Mouse (Mus musculus) lung, embryonic 14.5 days (tissue): ENCODE data around the gene E330009J07Rik. TPM values are rescaled to one million over a fixed set of nuclear protein-coding genes. Genes with fewer than 3 reads are reported as not detected.

Source experiments
- ATAC-seq: fragments of 200-750 bp; cut with Nextera tagmentation; 2 replicates; pipeline ENCODE4 v1.8.0; 2017; ENCODE audit warnings: mild to moderate bottlenecking, moderate TSS enrichment, moderate library complexity; ENCODE audit not compliant: insufficient read depth
- DNase-seq: peaks from one replicate; pipeline ENCODE4 v3.0.0-alpha.2; 2015
- H3K27ac ChIP-seq: fragments of 300-500 bp; sonication (generic); 2 replicates; pipeline ENCODE4 v1.5.1; 2014; ENCODE audit warnings: low read depth, mild to moderate bottlenecking, moderate library complexity
- H3K27me3 ChIP-seq: fragments of 300-500 bp; sonication (generic); 2 replicates; pipeline ENCODE4 v1.6.1; 2014; ENCODE audit warnings: low read length, control low read depth; ENCODE audit not compliant: insufficient read depth
- H3K36me3 ChIP-seq: fragments of 300-500 bp; sonication (generic); 2 replicates; pipeline ENCODE4 v1.6.1; 2014; ENCODE audit warnings: control low read depth; ENCODE audit not compliant: insufficient read depth
- H3K4me1 ChIP-seq: fragments of 300-500 bp; sonication (generic); 2 replicates; pipeline ENCODE4 v1.6.1; 2014; ENCODE audit warnings: antibody characterized with exemption, control low read depth; ENCODE audit not compliant: insufficient read depth
- H3K4me2 ChIP-seq: fragments of 300-500 bp; sonication (generic); 2 replicates; pipeline ENCODE4 v1.6.1; 2014; ENCODE audit warnings: mild to moderate bottlenecking
- H3K4me3 ChIP-seq: fragments of 300-500 bp; sonication (generic); 2 replicates; pipeline ENCODE4 v1.5.1; 2014; ENCODE audit warnings: low read depth, low read length
- H3K9ac ChIP-seq: fragments of 300-500 bp; sonication (generic); 2 replicates; pipeline ENCODE4 v1.6.1; 2014
- H3K9me3 ChIP-seq: fragments of 300-500 bp; sonication (generic); 2 replicates; pipeline ENCODE4 v1.6.1; 2016; ENCODE audit warnings: low read depth, low read length, control low read depth
- CTCF ChIP-seq: IDR thresholded peaks from 2 replicates; pipeline ENCODE4 v1.5.1; 2016; ENCODE audit warnings: antibody characterized with exemption, low read depth
- WGBS: fragments of 180-500 bp; shearing (Covaris S2); extraction: QIAGEN DNeasy Blood & Tissue Kit; methylation state at CpG from one replicate; pipeline ENCODE4 v1.1.7; 2014; 5-methylcytosine and 5-hydroxymethylcytosine counted together
- polyA plus RNA-seq: library from polyadenylated mRNA; unstranded; fragments of >200 nt; fragmentation: Nextera tagmentation; extraction: Ambion mirVana; gene quantifications from 2 replicates; pipeline ENCODE4 v1.2.1, GENCODE M21; 2014

The E330009J07Rik gene
- polyA plus RNA-seq, 1 experiment from 2014 or later, result 16.0 TPM

DNA sequence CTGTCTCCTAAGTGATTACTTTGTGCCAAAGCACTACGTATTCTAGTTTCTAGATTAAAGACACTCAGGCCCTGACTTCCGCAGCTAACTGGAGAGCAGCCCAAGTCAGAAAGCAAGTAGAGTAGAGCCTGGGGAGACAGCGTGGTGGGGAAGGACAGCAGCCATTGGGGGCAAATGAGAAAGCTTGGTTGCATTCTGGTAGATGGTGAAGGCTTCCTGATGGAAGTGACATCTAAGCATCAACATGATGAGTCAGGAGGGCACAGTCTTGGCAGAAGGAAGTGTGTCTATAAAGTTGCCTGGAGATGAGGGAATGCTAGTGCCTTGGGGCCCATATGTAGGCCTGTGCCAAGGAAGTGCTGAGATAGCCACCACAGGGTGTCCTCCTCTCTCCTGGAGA, 22.4 kb downstream of the E330009J07Rik start:
- peaks cover 8% of the 10 kb centered on the region; the same call in 1 of the 2 replicates for H3K36me3 ChIP-seq
- no peak for TF ChIP-seq CTCF
- no peak overlapping the region for H3K4me3 ChIP-seq
- H3K27ac ChIP-seq, result no peak overlapping the region
- no peaks in the 10 kb centered on the region for H3K9me3 ChIP-seq
- no peaks in the 10 kb centered on the region for H3K27me3 ChIP-seq
- DNase-seq (no peak), ATAC-seq (no peak)
- no peaks in the 10 kb centered on the region for H3K4me1 ChIP-seq
- H3K4me2 ChIP-seq, result no peak overlapping the region
- WGBS, result 88% methylated on average over 3 of the region's 3 CpGs
- H3K9ac ChIP-seq, result no peak overlapping the region

DNA sequence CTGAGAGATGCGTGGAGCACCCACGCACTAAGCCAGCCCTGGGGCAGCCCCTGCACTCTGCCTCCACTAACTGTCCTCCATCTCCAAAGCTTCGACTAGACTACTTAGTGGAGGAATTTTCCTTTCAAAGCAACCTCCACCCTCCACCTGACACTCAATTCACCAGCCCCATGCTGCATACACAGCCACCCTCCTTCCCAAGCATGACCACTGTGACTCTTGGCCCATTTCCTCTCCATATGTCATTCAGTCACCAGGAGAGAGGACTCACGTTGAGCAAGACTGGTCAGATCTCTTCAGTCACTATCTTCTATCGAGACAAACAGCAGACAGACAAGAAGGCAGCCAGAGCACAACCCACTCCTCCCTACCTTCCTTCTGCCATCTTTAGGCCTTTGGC, 22.9 kb downstream of the E330009J07Rik start:
- DNase-seq (no peak), ATAC-seq (no peak)
- Histone ChIP-seq H3K4me2 (no peak overlapping the region), H3K9me3 (no peaks in the 10 kb centered on the region), H3K9ac (no peak overlapping the region), H3K27ac (no peak overlapping the region), H3K27me3 (no peaks in the 10 kb centered on the region), H3K36me3 (peaks cover 12% of the 10 kb centered on the region; the same call in 1 of the 2 replicates), H3K4me3 (no peak overlapping the region), H3K4me1 (no peaks in the 10 kb centered on the region)
- WGBS, result 78% methylated on average over 5 of the region's 5 CpGs
- TF ChIP-seq CTCF, result no peak

DNA sequence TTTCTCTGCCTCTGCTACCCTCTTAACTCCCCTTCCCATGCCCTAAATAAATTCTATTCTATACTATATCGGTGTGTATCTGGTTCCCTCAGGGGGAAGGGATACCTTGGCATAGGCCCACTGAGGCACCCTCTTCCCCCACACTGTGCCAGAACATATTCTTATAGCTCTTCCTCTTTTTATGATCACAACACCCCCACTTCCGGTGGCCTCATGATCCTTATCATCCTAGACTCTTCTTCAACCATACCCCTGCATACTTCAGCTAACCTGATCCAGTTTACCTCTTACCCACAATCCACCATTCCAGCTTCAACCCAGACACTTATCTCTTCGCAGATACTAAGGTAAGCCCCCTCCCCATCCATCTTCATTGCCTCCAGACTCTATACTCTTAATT, 24.9 kb downstream of the E330009J07Rik start:
- no peaks in the 10 kb centered on the region for H3K4me1 ChIP-seq
- H3K4me2 ChIP-seq, result no peak overlapping the region
- ATAC-seq, result no peak
- no peak for TF ChIP-seq CTCF
- H3K27me3 ChIP-seq, result no peaks in the 10 kb centered on the region
- DNase-seq, result no peak
- 85% methylated on average over 3 of the region's 3 CpGs for WGBS
- no peak overlapping the region for H3K4me3 ChIP-seq
- no peaks in the 10 kb centered on the region for H3K9me3 ChIP-seq
- peaks cover 23% of the 10 kb centered on the region for H3K36me3 ChIP-seq
- H3K9ac ChIP-seq, result no peak overlapping the region
- no peak overlapping the region for H3K27ac ChIP-seq

DNA sequence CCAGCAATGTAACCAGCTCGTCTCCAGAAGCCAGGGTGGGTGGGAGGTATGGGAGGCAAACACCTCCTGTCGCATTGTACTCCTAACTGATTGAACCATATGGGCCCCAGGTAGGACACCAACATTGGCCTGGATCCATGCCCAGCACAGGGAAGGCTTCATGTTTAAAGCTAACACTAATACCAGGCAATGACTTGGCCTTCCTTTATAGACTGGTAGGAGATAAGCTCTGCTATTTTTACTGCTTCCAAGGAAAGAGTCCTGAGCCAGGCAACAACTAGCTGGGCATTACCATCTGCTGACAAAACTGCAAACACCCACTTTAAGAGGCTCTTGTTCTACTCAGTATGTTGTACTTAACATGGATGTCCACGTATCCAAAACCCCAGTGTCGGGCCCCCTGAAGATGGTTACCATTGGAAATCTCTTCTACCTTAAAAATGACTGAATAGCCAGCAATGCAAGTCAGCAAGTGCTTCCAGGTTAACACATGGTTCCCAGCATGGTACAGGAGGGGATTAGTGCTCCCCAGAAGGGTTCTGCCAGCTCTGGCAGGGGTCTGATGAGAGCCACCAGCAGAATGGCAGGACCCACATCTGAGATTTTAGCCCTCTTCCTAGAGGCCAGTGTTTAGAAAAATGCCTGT, 32.2 kb downstream of the E330009J07Rik start:
- H3K9ac ChIP-seq, result no peak overlapping the region
- no peak overlapping the region for H3K4me2 ChIP-seq
- no peak for TF ChIP-seq CTCF
- ATAC-seq, result no peak
- H3K36me3 ChIP-seq, result peaks cover 60% of the 10 kb centered on the region
- no peaks in the 10 kb centered on the region for H3K4me1 ChIP-seq
- no peak overlapping the region for H3K4me3 ChIP-seq
- no peak overlapping the region for H3K27ac ChIP-seq
- no peaks in the 10 kb centered on the region for H3K9me3 ChIP-seq
- H3K27me3 ChIP-seq, result no peaks in the 10 kb centered on the region
- no peak for DNase-seq
- WGBS, result 86% methylated on average over 4 of the region's 4 CpGs

DNA sequence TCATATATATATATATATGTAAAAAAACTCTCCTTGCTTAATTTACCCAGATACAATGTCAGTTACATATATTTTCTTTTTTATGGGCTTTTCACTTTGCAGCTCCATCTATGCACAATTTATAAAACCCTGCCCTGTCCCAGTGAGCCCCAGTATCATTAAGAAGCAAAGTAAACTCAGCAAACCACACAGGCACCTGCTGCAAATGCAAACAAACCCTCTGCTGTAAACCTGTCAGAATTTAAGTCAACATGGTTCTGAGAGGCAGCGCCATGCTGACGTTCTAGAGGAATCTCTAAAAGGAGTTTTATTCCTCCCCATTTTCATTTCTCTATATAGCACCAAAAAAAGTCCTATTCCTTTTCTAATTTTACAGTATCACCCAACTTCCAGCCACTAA, 33.9 kb downstream of the E330009J07Rik start:
- no peak for TF ChIP-seq CTCF
- 67% methylated on average over 2 of the region's 2 CpGs for WGBS
- no peak overlapping the region for H3K4me3 ChIP-seq
- no peak overlapping the region for H3K4me2 ChIP-seq
- H3K27me3 ChIP-seq, result no peaks in the 10 kb centered on the region
- H3K9me3 ChIP-seq, result no peaks in the 10 kb centered on the region
- H3K27ac ChIP-seq, result no peak overlapping the region
- no peak overlapping the region for H3K9ac ChIP-seq
- peaks cover 54% of the 10 kb centered on the region for H3K36me3 ChIP-seq
- ATAC-seq (no peak), DNase-seq (no peak)
- H3K4me1 ChIP-seq, result no peaks in the 10 kb centered on the region

DNA sequence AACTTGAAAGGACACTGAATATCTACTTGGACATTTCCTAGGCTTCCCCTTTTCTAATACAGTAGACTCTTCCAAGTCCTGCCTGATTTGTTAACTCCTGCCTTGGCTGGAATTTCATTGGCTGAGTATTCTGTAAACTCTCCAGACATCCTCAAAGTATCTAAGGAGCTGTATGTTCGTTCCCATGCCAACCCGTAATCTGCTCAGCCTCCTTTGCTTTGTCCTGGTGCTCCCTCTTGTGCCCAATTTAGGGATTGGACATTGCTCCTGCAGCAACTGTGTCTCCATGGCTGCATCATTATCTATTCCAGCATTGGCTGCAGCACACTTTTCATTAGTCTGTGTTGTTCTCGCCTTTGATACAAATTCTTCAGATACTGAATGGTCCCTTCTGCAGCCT, 42.7 kb downstream of the E330009J07Rik start:
- Histone ChIP-seq H3K4me3 (no peak overlapping the region), H3K27me3 (no peaks in the 10 kb centered on the region), H3K4me2 (no peak overlapping the region), H3K9me3 (no peaks in the 10 kb centered on the region), H3K36me3 (peaks cover 15% of the 10 kb centered on the region; the same call in 1 of the 2 replicates), H3K4me1 (no peaks in the 10 kb centered on the region), H3K27ac (no peak overlapping the region), H3K9ac (no peak overlapping the region)
- peak; percentile 90 for DNase-seq
- WGBS, result 22% methylated on average over 3 of the region's 3 CpGs
- peak; percentile 96 for ATAC-seq
- TF ChIP-seq CTCF, result peak; percentile 91

DNA sequence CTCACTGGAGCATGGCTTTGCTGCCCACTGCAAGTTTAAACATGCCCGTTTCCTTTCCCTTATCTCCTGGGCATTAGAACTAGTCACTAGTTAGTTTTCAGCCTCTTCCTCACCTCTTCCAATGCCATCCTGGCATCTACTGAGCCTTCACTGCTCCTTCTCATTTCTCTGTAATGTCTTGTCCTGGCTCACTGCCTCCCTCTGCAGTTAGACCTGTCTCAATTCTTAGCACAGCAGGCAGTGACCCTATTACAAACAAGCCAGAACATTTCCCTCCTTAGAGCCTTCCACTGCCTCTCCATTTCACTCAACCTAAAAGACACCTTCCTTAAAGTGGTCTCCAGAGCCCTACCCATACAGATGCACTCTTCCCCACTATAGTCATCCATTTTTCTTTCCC, 45.0 kb downstream of the E330009J07Rik start:
- H3K27me3 ChIP-seq, result no peaks in the 10 kb centered on the region
- DNase-seq (no peak), ATAC-seq (no peak)
- H3K36me3 ChIP-seq, result peaks cover 20% of the 10 kb centered on the region; the same call in 1 of the 2 replicates
- H3K9ac ChIP-seq, result no peak overlapping the region
- H3K27ac ChIP-seq, result no peak overlapping the region
- H3K4me3 ChIP-seq, result no peak overlapping the region
- no peak for TF ChIP-seq CTCF
- no peak overlapping the region for H3K4me2 ChIP-seq
- no peaks in the 10 kb centered on the region for H3K9me3 ChIP-seq
- WGBS, result 70% methylated on average over 1 of the region's 1 CpGs
- H3K4me1 ChIP-seq, result no peaks in the 10 kb centered on the region
